Mouse (Mus musculus) testis, postnatal 14 days (tissue): Measurements from ENCODE around the gene Srd5a3.

ENCODE experiments used
- DNase-seq: peaks from one replicate; pipeline ENCODE4 v3.0.0; 2021; ENCODE audit warnings: low spot score

Srd5a3 gene

DNA sequence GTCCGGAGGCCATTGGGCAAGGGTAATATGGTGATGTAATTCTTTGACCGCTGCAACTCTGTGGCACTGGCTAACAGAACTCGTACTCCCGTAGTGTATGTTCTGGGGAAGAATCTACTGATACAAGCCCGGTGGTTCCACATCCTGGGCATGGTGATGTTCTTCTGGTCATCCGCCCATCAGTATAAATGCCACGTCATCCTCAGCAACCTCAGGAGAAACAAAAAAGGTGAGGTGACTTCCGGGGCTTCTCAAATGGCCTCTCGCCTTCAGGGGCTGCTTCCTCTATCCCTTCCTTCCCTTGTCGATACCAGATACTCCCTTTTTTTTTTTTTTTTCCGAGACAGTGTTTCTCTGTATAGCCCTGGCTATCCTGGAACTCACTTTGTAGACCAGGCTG is 13.4 kb downstream of the Srd5a3 start:
- DNase-seq, result no peak

GRCm38 (mm10) chr5:76154434-76155165 is 14.5 kb downstream of the Srd5a3 start:
- peak; percentile 30 for DNase-seq

DNA sequence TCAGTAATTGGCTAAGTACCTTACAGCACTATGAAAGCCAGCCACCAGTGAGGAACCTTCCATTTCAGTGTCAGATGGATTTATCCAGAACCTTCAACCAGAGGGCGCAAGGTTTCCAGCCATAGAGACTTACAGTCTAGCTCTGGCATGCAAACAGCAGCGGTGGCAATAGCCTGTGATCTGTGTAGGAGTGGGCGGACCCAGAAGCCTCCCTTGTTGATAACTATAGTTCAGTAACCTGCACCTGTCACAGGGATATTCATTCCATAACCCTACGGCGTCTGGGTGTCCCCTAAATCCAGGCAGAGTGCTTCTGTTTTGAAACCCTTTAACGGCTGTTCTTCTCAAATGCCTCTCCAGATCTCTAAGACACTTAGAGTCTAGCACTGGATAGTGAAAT is 19.5 kb downstream of the Srd5a3 start:
- no peak for DNase-seq

DNA sequence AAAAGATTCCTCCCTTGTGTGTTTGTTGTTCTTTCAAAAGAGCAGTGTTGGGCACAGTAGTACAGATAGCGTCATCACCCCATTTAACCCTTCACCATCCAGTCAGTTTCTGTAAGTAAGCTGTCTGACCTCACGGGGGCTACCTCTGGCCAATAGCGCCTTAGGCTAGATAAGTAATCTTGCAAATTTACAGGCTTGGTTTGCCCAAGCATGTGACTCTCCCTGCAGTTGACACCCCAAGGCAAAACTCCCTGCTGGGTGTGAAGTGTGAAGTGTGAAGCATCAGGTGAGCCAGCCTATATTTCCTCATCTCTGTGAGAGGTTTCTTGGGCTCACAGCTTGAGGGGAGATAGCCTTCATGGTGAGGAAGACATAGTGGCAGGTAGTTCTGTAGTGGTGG is 20.0 kb downstream of the Srd5a3 start:
- DNase-seq, result no peak

- no peak for DNase-seq
These were observed 21.4 kb downstream of the Srd5a3 start for GRCm38 (mm10) chr5:76161491-76161890.

DNA sequence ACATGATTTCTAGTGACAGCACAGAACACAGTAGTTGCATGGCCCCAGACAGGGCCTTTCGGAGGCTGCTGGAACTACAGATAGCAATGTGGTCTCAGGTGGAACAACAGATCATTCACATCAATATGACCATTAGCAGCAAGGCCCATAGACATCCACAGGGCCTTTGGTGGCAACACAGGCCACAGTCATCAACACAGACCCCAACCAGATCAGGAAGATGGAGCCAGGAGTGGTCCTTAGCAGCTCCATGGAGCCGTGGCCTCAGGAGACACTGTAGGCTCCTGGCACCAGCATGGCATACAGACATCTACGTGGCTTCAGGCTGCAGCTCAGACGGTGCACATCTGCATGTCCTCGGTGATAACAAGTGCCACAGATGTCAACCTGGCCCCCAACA is 22.9 kb downstream of the Srd5a3 start:
- DNase-seq, result no peak

DNA sequence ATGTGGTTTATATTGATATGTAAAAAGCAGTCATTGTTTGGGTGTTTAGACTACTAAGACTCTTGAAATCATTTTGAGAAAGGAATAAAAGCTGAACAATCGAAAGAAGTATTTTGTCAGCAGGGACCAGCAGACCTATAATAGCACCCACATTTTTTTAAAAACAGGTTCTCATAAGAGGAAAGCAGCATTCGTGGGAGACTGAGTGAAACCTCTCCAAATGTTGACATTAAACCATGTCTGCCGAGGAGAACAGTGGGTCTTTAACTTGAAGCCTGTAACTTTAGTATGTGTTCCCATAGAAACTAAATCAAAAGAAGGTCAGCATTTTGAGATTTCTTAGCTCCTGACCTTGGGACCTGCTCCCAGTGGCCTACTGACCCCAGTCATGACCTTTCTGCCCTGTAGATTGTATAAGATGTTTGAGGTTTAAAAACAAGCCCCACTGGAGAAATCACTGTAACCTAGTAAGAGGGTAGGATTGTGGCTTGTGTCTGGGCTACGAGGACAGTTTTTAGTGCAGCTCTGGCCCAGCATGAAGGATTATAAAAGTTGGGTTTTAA is 23.8 kb downstream of the Srd5a3 start:
- DNase-seq, result no peak

DNA sequence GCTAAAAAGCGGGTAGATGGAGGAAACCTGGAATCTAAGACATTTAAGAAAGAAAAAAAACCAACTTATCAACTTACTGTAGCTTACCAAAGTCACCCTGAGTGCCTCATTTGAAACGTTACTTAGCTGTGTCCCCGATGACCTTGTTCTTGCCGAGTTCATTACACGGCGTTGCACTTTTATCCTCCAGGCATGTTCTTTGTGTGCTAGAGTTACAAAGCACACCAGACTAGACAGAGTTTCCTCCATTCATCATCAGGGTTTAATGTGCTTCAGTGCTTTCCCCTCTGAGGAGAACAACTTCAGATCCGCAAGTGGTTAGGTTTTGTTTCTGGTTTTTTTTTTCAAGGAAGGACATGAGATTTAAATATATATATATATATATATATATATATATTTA is 24.8 kb downstream of the Srd5a3 start:
- DNase-seq, result no peak

GRCm38 (mm10) chr5:76170522-76170921 is 30.5 kb downstream of the Srd5a3 start:
- no peak for DNase-seq

DNA sequence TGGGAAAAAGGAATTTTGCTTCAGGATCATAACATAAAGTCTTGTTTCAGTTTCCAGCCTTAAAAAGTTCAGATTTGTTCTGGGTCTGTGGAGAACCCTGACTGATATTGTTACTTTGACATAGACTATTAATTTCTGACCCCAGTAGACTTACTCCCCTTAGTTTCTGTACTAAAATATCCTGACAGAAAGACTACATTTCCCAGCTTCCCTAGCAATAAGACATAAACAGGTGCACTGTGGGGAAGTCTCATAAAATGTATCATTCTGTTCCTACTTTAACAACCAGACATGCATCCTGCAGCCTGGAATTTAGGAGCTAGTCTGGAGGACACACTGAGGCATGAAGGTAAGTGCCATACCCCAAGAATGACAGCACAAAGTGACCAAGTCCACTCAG is 31.0 kb downstream of the Srd5a3 start:
- DNase-seq, result no peak

DNA sequence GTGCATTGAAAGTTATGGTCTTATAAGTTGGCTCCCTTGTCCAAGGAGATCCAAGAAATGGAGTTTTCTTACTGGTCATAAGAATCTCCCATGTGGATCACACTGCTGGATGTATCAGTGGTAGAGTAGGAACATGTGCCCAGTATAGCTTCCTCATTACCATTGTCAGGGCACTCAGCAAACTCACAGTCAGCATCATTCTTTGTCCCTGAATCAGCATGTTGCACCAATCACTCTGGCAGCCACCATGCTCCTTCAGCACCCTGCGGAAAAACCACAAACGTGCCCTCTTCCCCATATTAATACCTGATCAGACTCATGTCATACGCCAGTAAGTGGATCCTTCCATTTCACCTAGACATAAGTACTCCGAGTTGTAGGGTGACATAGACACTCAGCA is 35.0 kb downstream of the Srd5a3 start:
- no peak for DNase-seq

- no peak for DNase-seq
These were observed 36.3 kb downstream of the Srd5a3 start for GRCm38 (mm10) chr5:76176411-76176810.

- no peak for DNase-seq
These were observed 36.8 kb downstream of the Srd5a3 start for GRCm38 (mm10) chr5:76176841-76177240.

GRCm38 (mm10) chr5:76177664-76178063 is 37.6 kb downstream of the Srd5a3 start:
- DNase-seq, result no peak

DNA sequence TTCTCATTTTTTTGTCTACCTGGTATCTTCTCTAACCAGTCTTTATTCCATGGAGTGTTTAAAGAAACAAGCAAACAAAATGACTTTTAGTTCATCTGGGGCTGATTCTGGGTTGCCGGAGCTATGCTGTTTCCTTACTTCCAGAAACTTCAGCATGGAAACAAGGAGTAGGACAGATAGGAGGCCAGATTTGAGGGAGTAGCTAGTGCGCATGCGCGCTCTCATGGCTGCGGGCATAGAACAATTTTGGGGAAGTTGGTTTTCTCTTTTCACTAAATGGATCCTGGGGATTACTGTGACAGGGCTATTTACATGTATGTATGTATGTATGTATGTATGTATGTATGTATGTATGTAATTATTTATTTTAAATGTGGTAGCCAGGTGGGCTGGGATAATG is 39.1 kb downstream of the Srd5a3 start:
- DNase-seq, result no peak

- no peak for DNase-seq
These were observed 39.7 kb downstream of the Srd5a3 start for GRCm38 (mm10) chr5:76179791-76180190.

DNA sequence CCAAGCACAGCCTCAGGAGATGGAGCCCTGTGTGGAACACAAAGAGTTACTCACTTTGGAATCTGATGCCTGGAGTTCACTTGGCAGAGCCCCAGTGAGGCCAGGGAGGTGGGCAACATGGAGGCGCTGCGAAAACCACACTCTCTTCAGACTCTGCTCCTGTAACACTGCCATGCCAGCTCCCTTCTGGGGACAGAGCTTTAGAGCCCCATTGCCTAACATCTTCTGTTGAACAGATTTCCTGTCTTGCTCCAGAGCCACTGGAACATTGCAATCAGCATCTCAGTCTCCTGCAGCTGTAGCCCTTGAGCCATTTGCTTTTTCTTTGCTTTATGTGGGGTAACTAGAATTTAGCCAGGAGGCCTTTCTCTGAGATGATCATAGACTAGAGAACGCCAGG is 42.3 kb downstream of the Srd5a3 start:
- DNase-seq, result no peak

- DNase-seq, result no peak
These were observed 43.1 kb downstream of the Srd5a3 start for GRCm38 (mm10) chr5:76183043-76183749.

GRCm38 (mm10) chr5:76183750-76184261 is 43.7 kb downstream of the Srd5a3 start, which contains the start of gene Tmem165:
Gene Tmem165, plus strand, starts transcription at chr5:76183880.
- peak; percentile 96 for DNase-seq

GRCm38 (mm10) chr5:76184286-76185080 is 44.4 kb downstream of the Srd5a3 start:
- DNase-seq, result peak; percentile 82

DNA sequence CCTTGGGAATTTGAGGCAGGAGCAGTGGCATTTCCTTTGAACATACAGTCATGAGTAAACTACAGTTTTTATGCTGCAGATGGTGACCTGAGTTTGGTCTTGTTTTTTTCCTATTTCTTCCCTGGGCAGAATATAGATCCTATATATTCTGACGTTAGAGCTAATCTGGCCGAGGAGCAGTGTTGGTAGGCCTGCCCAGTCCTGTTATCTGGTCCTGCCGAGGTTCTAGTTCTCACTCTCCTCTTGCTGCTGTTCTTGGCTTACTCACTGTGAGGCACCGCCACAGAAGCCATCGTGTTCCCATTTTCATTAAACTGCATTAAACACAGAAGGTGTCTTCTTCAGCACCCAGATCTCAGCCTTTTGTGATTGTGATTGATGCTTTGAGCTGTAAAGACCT is 47.8 kb downstream of the Srd5a3 start:
- no peak for DNase-seq

DNA sequence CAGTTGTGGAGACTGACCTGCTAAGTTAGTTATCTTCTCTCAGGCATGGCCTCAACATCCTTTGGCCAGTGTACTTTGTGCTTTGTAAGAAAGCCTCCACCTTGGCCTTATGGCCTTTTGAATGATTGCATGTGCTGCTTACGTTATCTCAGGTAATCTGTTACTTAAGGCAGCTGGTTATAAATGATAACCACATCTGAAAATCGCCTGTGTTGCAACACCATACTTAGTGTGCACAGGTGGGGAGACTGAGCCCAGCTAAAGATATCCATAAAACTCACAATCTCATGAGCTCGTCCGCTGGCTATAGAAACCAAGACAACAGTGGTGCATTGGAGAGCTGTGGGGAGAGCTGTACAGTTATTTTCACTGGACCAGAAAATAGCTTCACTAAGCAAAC is 50.5 kb downstream of the Srd5a3 start:
- DNase-seq, result no peak
